Mouse (Mus musculus) lung, postnatal 0 days (tissue): ENCODE results near the gene Rora. TPM values are rescaled to one million over a fixed set of nuclear protein-coding genes. Genes with fewer than 3 reads are reported as not detected.

Experiments
- ATAC-seq: fragments of 200-750 bp; cut with Nextera tagmentation; 2 replicates; pipeline ENCODE4 v1.8.0; 2017; ENCODE audit warnings: moderate library complexity
- DNase-seq: peaks from one replicate; pipeline ENCODE4 v3.0.0-alpha.2; 2016; ENCODE audit warnings: low spot score
- H3K27ac ChIP-seq: fragments of 300-500 bp; sonication (generic); 2 replicates; pipeline ENCODE4 v1.5.1; 2014; ENCODE audit warnings: antibody characterized with exemption, mild to moderate bottlenecking, low read length, mixed read lengths
- H3K27me3 ChIP-seq: fragments of 300-500 bp; sonication (generic); replicated peaks from 2 replicates; pipeline ENCODE4 v1.6.1; 2014; ENCODE audit warnings: low read length, mixed read lengths; ENCODE audit not compliant: insufficient read depth
- H3K36me3 ChIP-seq: fragments of 300-500 bp; sonication (generic); 2 replicates; pipeline ENCODE4 v1.6.1; 2014; ENCODE audit warnings: low read length, mixed read lengths; ENCODE audit not compliant: insufficient read depth
- H3K4me1 ChIP-seq: fragments of 300-500 bp; sonication (generic); 2 replicates; pipeline ENCODE4 v1.6.1; 2014; ENCODE audit warnings: antibody characterized with exemption, low read depth, low read length, mixed read lengths; ENCODE audit not compliant: insufficient read depth
- H3K4me2 ChIP-seq: fragments of 300-500 bp; sonication (generic); replicated peaks from 2 replicates; pipeline ENCODE4 v1.6.1; 2014; ENCODE audit warnings: low read depth, mild to moderate bottlenecking, low read length, moderate library complexity, mixed read lengths
- H3K4me3 ChIP-seq: fragments of 300-500 bp; sonication (generic); 2 replicates; pipeline ENCODE4 v1.5.1; 2014; ENCODE audit warnings: low read depth, low read length
- H3K9ac ChIP-seq: fragments of 300-500 bp; sonication (generic); replicated peaks from 2 replicates; pipeline ENCODE4 v1.6.1; 2014; ENCODE audit warnings: low read depth, mild to moderate bottlenecking
- H3K9me3 ChIP-seq: fragments of 300-500 bp; sonication (generic); 2 replicates; pipeline ENCODE4 v1.6.1; 2016; ENCODE audit warnings: low read length, mixed read lengths
- CTCF ChIP-seq: IDR thresholded peaks from 2 replicates; pipeline ENCODE4 v1.5.1; 2016; ENCODE audit warnings: antibody characterized with exemption, mild to moderate bottlenecking
- EP300 ChIP-seq: IDR thresholded peaks from 2 replicates; pipeline ENCODE4 v1.6.1; 2016; ENCODE audit warnings: antibody characterized with exemption, mild to moderate bottlenecking, control low read depth
- WGBS: fragments of 180-500 bp; shearing (Covaris S2); extraction: QIAGEN DNeasy Blood & Tissue Kit; methylation state at CpG from one replicate; pipeline ENCODE4 v1.1.7; 2014; 5-methylcytosine and 5-hydroxymethylcytosine counted together
- polyA plus RNA-seq: library from polyadenylated mRNA; unstranded; fragments of >200 nt; fragmentation: Nextera tagmentation; extraction: Ambion mirVana; gene quantifications from 2 replicates; pipeline ENCODE4 v1.2.1, GENCODE M21; 2015

Gene Rora
- polyA plus RNA-seq, 1 experiment from 2014 or later = 18.8 TPM

DNA sequence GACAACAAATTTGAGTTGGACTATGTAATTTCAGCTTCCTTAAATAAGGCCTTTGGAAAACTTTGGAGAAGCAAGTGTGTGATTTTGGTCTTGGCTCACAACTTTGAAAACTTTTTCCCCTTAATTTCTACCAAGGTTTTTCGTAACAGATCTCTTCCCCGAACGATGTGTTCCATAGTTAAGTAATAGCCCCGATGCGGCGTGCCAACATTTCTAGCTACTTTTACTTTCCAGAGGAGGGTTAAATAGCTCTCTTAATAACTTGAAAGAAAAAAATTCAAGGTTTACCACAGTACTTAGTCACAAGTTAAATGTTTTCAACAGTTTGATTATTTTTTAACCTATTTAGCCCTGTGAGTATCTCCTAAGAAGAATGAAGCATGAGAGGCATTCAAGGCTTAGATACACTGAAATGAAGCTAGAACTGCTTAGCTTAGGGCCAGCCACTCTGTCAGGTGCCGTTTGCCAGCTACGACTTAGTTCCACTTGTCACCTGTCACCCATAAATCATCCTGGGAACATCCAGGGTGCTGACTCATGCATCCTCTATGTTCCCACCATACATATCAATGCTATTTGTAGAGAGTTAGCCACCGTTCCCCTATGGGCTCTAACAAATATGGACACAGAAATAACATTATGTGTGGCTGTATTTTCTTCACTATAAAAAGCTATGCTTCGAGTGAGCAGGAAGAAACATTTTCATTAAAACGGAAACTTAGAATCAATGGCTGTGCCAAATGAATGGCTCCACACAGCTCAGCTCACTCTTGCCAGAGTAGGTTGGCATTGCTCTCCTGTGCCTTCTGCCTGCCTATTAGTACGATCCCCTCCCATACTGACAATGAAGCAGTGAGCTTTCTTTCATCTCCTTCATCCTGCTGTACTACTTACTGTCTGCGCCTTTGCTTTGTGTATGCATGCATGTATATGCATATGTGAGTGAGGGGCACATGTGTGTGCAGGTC, 541.3 kb downstream of the Rora start:
- H3K9me3 ChIP-seq = no peaks in the 10 kb centered on the region
- no peak for TF ChIP-seq CTCF
- TF ChIP-seq EP300 = no peak
- ATAC-seq (no peak), DNase-seq (no peak)
- H3K9ac ChIP-seq = no peak overlapping the region
- H3K27ac ChIP-seq = no peak overlapping the region
- 67% methylated on average over 13 of the region's 13 CpGs for WGBS
- H3K4me2 ChIP-seq = no peak overlapping the region
- H3K36me3 ChIP-seq = no peaks in the 10 kb centered on the region
- H3K4me1 ChIP-seq = no peaks in the 10 kb centered on the region
- H3K4me3 ChIP-seq = no peak overlapping the region
- H3K27me3 ChIP-seq = no peaks in the 10 kb centered on the region

DNA sequence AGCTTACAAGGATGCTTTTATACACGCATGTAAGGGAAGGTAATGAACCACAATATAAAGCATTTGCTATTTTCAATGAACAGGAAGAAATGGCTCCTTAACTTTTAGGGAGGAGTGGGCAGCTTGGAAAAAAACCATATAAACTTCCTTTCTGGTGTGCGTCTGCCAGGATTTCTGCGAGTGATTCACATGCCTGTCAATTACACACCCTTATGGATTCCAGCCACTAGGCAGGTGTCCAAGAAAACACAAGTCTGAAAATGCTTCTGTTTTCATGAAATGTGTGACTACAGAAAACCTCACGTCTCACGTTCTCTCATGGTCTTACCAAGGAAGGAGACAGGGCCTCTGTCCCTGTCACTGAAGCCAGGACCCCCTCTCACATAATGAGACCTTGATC, 560.2 kb downstream of the Rora start:
- H3K9ac ChIP-seq = no peak overlapping the region
- no peaks in the 10 kb centered on the region; the same call in 1 of the 2 replicates for H3K27me3 ChIP-seq
- no peak overlapping the region for H3K27ac ChIP-seq
- ATAC-seq (no peak), DNase-seq (peak; percentile 31)
- no peaks in the 10 kb centered on the region for H3K36me3 ChIP-seq
- no peaks in the 10 kb centered on the region for H3K4me1 ChIP-seq
- H3K9me3 ChIP-seq = no peaks in the 10 kb centered on the region
- 32% methylated on average over 5 of the region's 5 CpGs for WGBS
- no peak overlapping the region for H3K4me3 ChIP-seq
- TF ChIP-seq EP300 = no peak
- TF ChIP-seq CTCF = no peak
- H3K4me2 ChIP-seq = no peak overlapping the region

DNA sequence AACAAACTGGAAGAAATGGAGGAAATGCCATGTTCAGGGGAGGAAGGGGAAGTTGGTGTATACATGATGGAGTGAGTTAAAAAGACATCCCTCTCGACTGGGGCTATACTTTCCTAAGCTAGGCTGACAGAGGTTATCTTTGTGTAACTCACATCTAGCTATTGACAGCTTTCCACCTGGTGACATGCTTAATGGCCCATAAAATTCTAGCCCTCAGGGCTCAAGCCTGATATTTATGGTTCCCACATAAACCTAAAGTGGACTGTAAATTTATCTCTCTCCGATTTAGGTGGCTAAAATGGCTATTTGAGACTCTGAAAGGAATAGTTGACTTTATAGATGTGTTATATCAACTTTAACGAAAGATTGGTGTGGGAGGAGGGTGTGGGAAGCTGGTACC, 571.3 kb downstream of the Rora start:
- H3K27ac ChIP-seq = no peak overlapping the region
- no peaks in the 10 kb centered on the region for H3K36me3 ChIP-seq
- 51% methylated on average over 3 of the region's 3 CpGs for WGBS
- peaks cover 3% of the 10 kb centered on the region; the same call in 1 of the 2 replicates for H3K4me1 ChIP-seq
- H3K4me3 ChIP-seq = no peak overlapping the region
- no peaks in the 10 kb centered on the region for H3K9me3 ChIP-seq
- ATAC-seq (no peak), DNase-seq (no peak)
- H3K4me2 ChIP-seq = no peak overlapping the region
- no peaks in the 10 kb centered on the region for H3K27me3 ChIP-seq
- H3K9ac ChIP-seq = no peak overlapping the region
- TF ChIP-seq CTCF (no peak), EP300 (no peak)

DNA sequence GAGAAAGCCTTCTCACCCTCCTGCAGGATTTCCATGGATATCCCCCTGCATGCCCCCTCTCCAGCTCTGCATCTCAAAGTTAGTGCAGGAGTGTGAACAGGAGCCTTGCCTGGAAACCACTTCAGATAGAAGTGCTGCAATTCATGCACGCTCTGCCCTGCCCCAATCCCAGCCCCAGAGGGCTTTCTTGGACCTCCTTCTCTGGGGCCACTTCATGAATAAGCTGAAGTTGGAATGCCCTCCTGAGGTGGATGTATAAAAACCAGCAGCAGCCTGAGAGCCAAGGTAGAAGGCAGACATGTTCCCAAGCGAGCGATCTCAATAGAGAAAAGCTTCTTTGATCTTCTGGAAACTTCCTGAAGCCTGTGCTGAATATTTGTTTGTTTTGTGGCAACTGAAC, 572.8 kb downstream of the Rora start:
- ATAC-seq = peak; percentile 78
- no peak overlapping the region for H3K27ac ChIP-seq
- DNase-seq = peak; percentile 64
- peaks cover 3% of the 10 kb centered on the region; the same call in 1 of the 2 replicates for H3K4me1 ChIP-seq
- no peaks in the 10 kb centered on the region for H3K36me3 ChIP-seq
- no peak overlapping the region for H3K4me2 ChIP-seq
- no peak overlapping the region for H3K9ac ChIP-seq
- 17% methylated on average over 3 of the region's 3 CpGs for WGBS
- H3K4me3 ChIP-seq = no peak overlapping the region
- no peaks in the 10 kb centered on the region for H3K27me3 ChIP-seq
- TF ChIP-seq CTCF = peak; percentile 21; the same call in 1 of the 2 replicates
- TF ChIP-seq EP300 = no peak
- H3K9me3 ChIP-seq = no peaks in the 10 kb centered on the region

DNA sequence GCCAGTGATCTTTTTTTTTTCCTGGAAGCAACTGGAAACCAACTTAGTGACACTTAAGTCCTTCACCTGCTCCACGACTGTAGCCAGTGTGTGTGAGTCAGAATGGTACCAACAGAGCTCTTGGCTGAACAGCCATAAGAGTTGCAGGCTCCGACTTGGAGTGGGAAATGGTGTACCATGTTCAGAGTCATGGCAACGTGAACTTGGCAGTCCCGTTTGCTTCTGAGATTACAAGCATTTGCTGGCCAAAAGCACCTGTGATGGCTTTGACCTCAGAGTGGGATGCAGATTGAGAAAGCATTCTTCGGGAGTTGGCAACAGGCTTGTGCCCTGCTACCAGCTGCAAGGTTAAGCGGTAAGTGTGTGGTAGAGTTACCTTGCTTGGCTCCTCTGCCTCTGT, 574.2 kb downstream of the Rora start:
- Histone ChIP-seq H3K36me3 (no peaks in the 10 kb centered on the region), H3K9ac (no peak overlapping the region), H3K4me2 (no peak overlapping the region), H3K27me3 (no peaks in the 10 kb centered on the region), H3K27ac (no peak overlapping the region), H3K9me3 (no peaks in the 10 kb centered on the region), H3K4me1 (peaks cover 3% of the 10 kb centered on the region; the same call in 1 of the 2 replicates), H3K4me3 (no peak overlapping the region)
- DNase-seq (peak; percentile 23), ATAC-seq (peak; percentile 62)
- WGBS = 68% methylated on average over 6 of the region's 6 CpGs
- TF ChIP-seq CTCF = no peak
- no peak for TF ChIP-seq EP300

DNA sequence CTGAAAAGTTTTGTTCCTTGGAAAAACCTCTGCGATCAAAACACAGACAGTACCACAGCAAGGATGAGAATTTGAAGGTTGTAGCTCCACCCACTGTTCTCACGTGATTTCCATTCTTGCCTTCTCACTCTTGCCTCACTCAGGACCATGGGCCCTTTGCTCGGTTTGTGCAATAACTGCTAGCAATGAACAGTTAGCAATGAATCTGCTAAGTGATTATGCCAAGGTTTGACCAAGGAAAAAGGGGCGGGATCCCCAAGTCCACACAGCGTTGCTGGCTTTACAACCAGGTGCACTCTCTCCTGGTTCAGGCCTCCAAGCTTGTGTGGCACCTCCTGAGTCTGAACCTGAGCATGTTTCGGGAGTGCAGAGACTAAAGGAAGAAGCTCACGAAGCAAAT, 576.3 kb downstream of the Rora start:
- H3K27me3 ChIP-seq = no peaks in the 10 kb centered on the region
- DNase-seq (no peak), ATAC-seq (no peak)
- peaks cover 3% of the 10 kb centered on the region; the same call in 1 of the 2 replicates for H3K4me1 ChIP-seq
- no peak for TF ChIP-seq CTCF
- no peak for TF ChIP-seq EP300
- H3K4me3 ChIP-seq = no peak overlapping the region
- H3K27ac ChIP-seq = no peak overlapping the region
- WGBS = 81% methylated on average over 7 of the region's 7 CpGs
- H3K9me3 ChIP-seq = no peaks in the 10 kb centered on the region
- no peak overlapping the region for H3K9ac ChIP-seq
- no peak overlapping the region for H3K4me2 ChIP-seq
- H3K36me3 ChIP-seq = no peaks in the 10 kb centered on the region
